Mouse (Mus musculus) hindbrain, embryonic 15.5 days (tissue): ENCODE results near the gene St3gal5. TPM values are rescaled to one million over a fixed set of nuclear protein-coding genes. Genes with fewer than 3 reads are reported as not detected.

ENCODE experiments used
- ATAC-seq: fragments of 200-750 bp; cut with Nextera tagmentation; 2 replicates; pipeline ENCODE4 v1.8.0; 2017; ENCODE audit warnings: low read depth, moderate number of reproducible peaks, moderate TSS enrichment; ENCODE audit not compliant: low FRiP score
- H3K27ac ChIP-seq: fragments of 300-500 bp; sonication (generic); replicated peaks from 2 replicates; pipeline ENCODE4 v1.5.1; 2015; ENCODE audit warnings: mild to moderate bottlenecking, inconsistent platforms
- H3K27me3 ChIP-seq: fragments of 300-500 bp; sonication (generic); 2 replicates; pipeline ENCODE4 v1.6.1; 2015; ENCODE audit warnings: control low read depth, inconsistent platforms
- H3K36me3 ChIP-seq: fragments of 300-500 bp; sonication (generic); 2 replicates; pipeline ENCODE4 v1.6.1; 2015; ENCODE audit warnings: control low read depth, inconsistent platforms
- H3K4me1 ChIP-seq: fragments of 300-500 bp; sonication (generic); replicated peaks from 2 replicates; pipeline ENCODE4 v1.6.1; 2015; ENCODE audit warnings: control low read depth, inconsistent platforms
- H3K4me2 ChIP-seq: fragments of 300-500 bp; sonication (generic); 2 replicates; pipeline ENCODE4 v1.6.1; 2015; ENCODE audit warnings: moderate library complexity, mild to moderate bottlenecking, inconsistent platforms
- H3K4me3 ChIP-seq: fragments of 300-500 bp; sonication (generic); 2 replicates; pipeline ENCODE4 v1.5.1; 2015; ENCODE audit warnings: mild to moderate bottlenecking, inconsistent platforms
- H3K9ac ChIP-seq: fragments of 300-500 bp; sonication (generic); 2 replicates; pipeline ENCODE4 v1.6.1; 2015; ENCODE audit warnings: inconsistent platforms
- H3K9me3 ChIP-seq: fragments of 300-500 bp; sonication (generic); 2 replicates; pipeline ENCODE4 v1.6.1; 2016; ENCODE audit warnings: control low read depth, inconsistent platforms
- WGBS: fragments of 180-500 bp; shearing (Covaris S2); methylation state at CpG from one replicate; pipeline ENCODE4 v1.1.7; 2015; 5-methylcytosine and 5-hydroxymethylcytosine counted together
- polyA plus RNA-seq: library from polyadenylated mRNA; unstranded; fragments of >200 nt; fragmentation: Nextera tagmentation; extraction: Ambion mirVana; gene quantifications from 2 replicates; pipeline ENCODE4 v1.2.1, GENCODE M21; 2015

St3gal5 gene
- polyA plus RNA-seq, 1 experiment from 2014 or later: 62.5 TPM

DNA sequence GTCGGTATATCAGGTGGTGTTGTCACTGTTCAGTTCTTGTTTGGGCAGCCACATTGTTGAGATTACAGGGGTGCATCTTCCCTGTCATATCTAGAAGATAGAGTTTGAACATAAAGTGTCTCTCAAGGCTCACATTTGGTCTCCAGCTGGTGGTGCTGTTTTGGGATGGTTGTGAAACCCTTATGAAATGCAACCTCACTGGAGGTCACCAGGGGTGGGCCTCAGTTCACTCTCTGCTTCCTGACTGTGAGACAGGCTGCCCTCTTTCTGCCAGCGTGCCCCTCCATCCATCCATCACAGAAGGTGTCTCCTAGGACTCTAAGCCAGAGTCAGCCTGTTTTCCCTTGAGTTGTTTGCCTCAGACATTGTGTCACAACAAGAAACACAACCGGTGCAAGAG, 80.0 kb downstream of the St3gal5 start:
- Histone ChIP-seq H3K9me3 (no peaks in the 10 kb centered on the region), H3K27ac (no peak overlapping the region), H3K9ac (no peak overlapping the region), H3K4me3 (no peak overlapping the region), H3K27me3 (no peaks in the 10 kb centered on the region), H3K4me1 (no peaks in the 10 kb centered on the region), H3K36me3 (no peaks in the 10 kb centered on the region), H3K4me2 (no peak overlapping the region)
- 85% methylated on average over 3 of the region's 3 CpGs for WGBS
- no peak for ATAC-seq

GRCm38 (mm10) chr6:72179006-72179405, 81.6 kb downstream of the St3gal5 start:
- Histone ChIP-seq H3K9me3 (no peaks in the 10 kb centered on the region), H3K4me2 (no peak overlapping the region), H3K4me1 (no peaks in the 10 kb centered on the region), H3K36me3 (no peaks in the 10 kb centered on the region), H3K27me3 (no peaks in the 10 kb centered on the region), H3K9ac (no peak overlapping the region), H3K4me3 (no peak overlapping the region), H3K27ac (no peak overlapping the region)
- 93% methylated on average over 3 of the region's 3 CpGs for WGBS
- ATAC-seq: no peak

- H3K4me3 ChIP-seq: no peak overlapping the region
- no peak overlapping the region for H3K4me2 ChIP-seq
- H3K36me3 ChIP-seq: no peaks in the 10 kb centered on the region
- no peak overlapping the region for H3K27ac ChIP-seq
- ATAC-seq: no peak
- H3K27me3 ChIP-seq: no peaks in the 10 kb centered on the region
- no peak overlapping the region for H3K9ac ChIP-seq
- H3K4me1 ChIP-seq: no peaks in the 10 kb centered on the region
- WGBS: 84% methylated on average over 12 of the region's 12 CpGs
- H3K9me3 ChIP-seq: no peaks in the 10 kb centered on the region
These were observed 82.4 kb downstream of the St3gal5 start for GRCm38 (mm10) chr6:72179562-72180502.

GRCm38 (mm10) chr6:72184576-72184975, 87.2 kb downstream of the St3gal5 start:
- Histone ChIP-seq H3K27ac (no peak overlapping the region), H3K4me3 (no peak overlapping the region), H3K4me1 (peaks cover 10% of the 10 kb centered on the region), H3K9ac (no peak overlapping the region), H3K27me3 (peaks cover 12% of the 10 kb centered on the region; the same call in 1 of the 2 replicates), H3K36me3 (no peaks in the 10 kb centered on the region), H3K9me3 (no peaks in the 10 kb centered on the region), H3K4me2 (no peak overlapping the region)
- no peak for ATAC-seq
- 80% methylated on average over 5 of the region's 5 CpGs for WGBS

DNA sequence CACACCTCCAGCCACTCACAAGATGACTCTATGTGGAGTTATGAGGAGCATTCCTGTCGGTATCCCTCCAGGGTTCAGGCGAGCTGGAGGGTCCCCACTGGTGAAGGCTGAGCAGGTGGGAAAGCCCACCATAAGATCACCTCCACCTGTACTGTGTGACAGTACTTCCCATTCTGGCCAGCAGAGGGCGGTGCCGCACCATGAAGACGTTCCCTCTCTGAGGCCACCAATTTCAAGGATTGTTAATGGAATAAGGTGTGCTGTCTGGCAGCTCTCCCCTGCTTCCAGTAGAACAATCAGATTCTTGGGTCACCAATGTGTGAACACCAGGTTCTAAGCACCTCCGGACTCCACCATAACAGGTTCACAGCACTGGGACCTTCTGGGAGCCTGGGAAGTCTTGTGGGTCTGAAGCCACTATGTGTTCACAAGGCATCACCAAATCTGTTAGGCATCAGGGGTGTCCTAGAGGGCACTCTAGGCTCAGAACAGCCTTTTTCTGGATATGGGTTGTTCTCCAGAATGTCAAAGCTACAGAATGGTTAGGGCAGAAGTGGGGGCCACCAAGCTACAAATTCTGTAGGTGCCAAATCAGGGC, 88.6 kb downstream of the St3gal5 start:
- Histone ChIP-seq H3K4me2 (no peak overlapping the region), H3K9ac (no peak overlapping the region), H3K27ac (no peak overlapping the region), H3K27me3 (peaks cover 14% of the 10 kb centered on the region; the same call in 1 of the 2 replicates), H3K4me1 (peaks cover 11% of the 10 kb centered on the region), H3K4me3 (no peak overlapping the region), H3K9me3 (no peaks in the 10 kb centered on the region), H3K36me3 (no peaks in the 10 kb centered on the region)
- peak; percentile 86 for ATAC-seq
- 5% methylated on average over 6 of the region's 6 CpGs for WGBS

GRCm38 (mm10) chr6:72186809-72187208, 89.4 kb downstream of the St3gal5 start:
- Histone ChIP-seq H3K27ac (no peak overlapping the region), H3K36me3 (no peaks in the 10 kb centered on the region), H3K4me1 (peaks cover 11% of the 10 kb centered on the region), H3K9ac (no peak overlapping the region), H3K4me3 (no peak overlapping the region), H3K27me3 (peaks cover 18% of the 10 kb centered on the region), H3K4me2 (no peak overlapping the region), H3K9me3 (no peaks in the 10 kb centered on the region)
- 77% methylated on average over 6 of the region's 6 CpGs for WGBS
- ATAC-seq: no peak

DNA sequence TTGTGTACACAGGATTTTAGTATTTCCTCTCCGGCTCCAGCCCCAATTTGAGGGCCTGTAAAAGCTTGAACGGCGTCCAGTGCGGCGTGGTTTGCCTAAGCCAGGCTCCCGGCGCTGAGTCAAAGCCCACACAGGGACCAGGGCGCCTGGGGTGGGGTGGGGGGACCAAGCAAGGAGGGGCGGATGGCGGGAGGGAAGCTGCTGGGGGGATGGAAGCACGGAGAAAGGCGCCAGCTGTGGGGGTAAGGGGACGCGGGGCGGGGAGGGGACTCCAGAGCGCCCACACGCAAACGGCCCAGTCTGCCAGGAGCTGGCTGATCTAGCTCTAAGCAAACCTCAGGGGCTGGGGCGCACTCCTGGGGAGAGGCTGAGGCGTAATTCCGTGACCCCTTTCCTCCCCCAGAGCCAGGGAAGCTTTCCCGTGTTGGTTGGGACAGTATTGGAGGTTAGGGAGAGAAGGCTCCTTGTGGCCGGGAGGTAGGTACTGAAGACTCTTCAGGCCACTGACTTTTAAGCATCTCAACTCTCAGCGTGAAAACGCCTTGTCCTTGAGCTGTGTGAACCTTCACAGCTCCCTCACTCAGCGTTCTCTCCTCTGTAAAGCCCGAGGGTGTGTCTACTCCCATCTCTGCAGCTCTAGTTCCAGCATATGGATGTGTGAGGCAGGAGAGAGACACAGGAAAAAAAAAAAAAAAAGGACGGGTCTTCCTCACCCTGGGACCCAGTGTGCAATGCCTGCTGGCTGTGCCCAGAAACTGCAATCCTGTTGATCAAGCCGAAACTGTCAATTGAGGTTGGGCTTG, 91.9 kb downstream of the St3gal5 start:
- Histone ChIP-seq H3K4me2 (peak overlapping the region; percentile 55), H3K4me3 (peak overlapping the region; percentile 18), H3K9ac (peak overlapping the region; percentile 28), H3K27ac (no peak overlapping the region; the same call in 1 of the 2 replicates), H3K4me1 (peaks cover 11% of the 10 kb centered on the region), H3K36me3 (no peaks in the 10 kb centered on the region), H3K27me3 (peaks cover 18% of the 10 kb centered on the region), H3K9me3 (no peaks in the 10 kb centered on the region)
- WGBS: 3% methylated on average over 29 of the region's 29 CpGs
- no peak for ATAC-seq

DNA sequence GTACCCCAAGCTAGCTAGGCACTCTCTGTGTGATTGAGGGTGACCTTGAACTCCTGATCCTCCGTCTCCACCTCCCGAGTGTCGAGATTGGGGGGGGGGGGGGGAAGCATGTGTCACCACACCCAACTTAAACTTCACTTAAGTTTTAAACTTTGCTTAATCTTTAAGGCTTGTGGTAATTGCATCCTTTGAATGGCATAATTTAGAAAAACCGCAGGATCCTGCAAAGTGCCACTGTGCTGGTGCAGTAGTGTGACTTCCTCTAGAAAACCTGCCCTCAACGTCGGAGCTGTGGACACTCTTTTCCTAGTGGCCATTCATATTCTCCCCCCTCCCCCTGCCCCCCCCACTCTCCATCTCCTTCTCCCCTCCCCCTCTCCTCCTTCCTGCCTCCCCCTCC, 92.7 kb downstream of the St3gal5 start:
- Histone ChIP-seq H3K4me3 (no peak overlapping the region), H3K36me3 (no peaks in the 10 kb centered on the region), H3K9ac (no peak overlapping the region), H3K9me3 (no peaks in the 10 kb centered on the region), H3K4me2 (no peak overlapping the region), H3K27me3 (peaks cover 18% of the 10 kb centered on the region), H3K27ac (no peak overlapping the region), H3K4me1 (peaks cover 11% of the 10 kb centered on the region)
- ATAC-seq: no peak
- 47% methylated on average over 6 of the region's 6 CpGs for WGBS

- 66% methylated on average over 5 of the region's 5 CpGs for WGBS
- Histone ChIP-seq H3K4me2 (no peak overlapping the region), H3K27me3 (peaks cover 18% of the 10 kb centered on the region), H3K36me3 (no peaks in the 10 kb centered on the region), H3K4me3 (no peak overlapping the region), H3K27ac (no peak overlapping the region), H3K9ac (no peak overlapping the region), H3K4me1 (peaks cover 11% of the 10 kb centered on the region), H3K9me3 (no peaks in the 10 kb centered on the region)
- ATAC-seq: no peak
These were observed 93.2 kb downstream of the St3gal5 start for GRCm38 (mm10) chr6:72190577-72190976.

DNA sequence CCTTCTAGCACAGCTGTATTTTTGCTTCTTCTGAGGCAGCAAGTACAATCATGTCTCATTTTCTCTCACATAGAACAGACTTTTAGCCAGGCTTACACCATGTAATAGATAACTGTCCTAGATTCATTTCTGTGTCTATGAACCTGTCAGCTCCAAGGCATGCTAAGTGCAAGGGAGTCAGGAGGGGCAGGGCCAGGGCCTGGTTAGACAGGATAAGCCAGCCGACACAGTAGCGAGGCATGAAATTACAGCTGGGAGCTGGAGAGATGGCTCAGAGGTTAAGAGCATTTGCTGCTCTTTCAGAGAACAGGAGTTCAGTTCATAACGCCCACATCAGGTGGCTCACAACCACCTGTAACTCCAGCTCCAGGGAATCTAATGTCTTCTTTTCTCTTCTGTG, 99.3 kb downstream of the St3gal5 start:
- ATAC-seq: no peak
- no peak overlapping the region for H3K27ac ChIP-seq
- H3K9ac ChIP-seq: no peak overlapping the region
- H3K4me2 ChIP-seq: no peak overlapping the region
- H3K27me3 ChIP-seq: peaks cover under 1% of the 10 kb centered on the region; the same call in 1 of the 2 replicates
- H3K4me3 ChIP-seq: no peak overlapping the region
- H3K4me1 ChIP-seq: peaks cover 6% of the 10 kb centered on the region
- WGBS: 94% methylated on average over 3 of the region's 3 CpGs
- no peaks in the 10 kb centered on the region for H3K36me3 ChIP-seq
- no peaks in the 10 kb centered on the region for H3K9me3 ChIP-seq

- no peaks in the 10 kb centered on the region for H3K36me3 ChIP-seq
- no peak overlapping the region for H3K4me3 ChIP-seq
- H3K4me1 ChIP-seq: peaks cover 6% of the 10 kb centered on the region
- no peaks in the 10 kb centered on the region for H3K27me3 ChIP-seq
- H3K9me3 ChIP-seq: no peaks in the 10 kb centered on the region
- no peak overlapping the region for H3K4me2 ChIP-seq
- ATAC-seq: no peak
- no peak overlapping the region for H3K27ac ChIP-seq
- no peak overlapping the region for H3K9ac ChIP-seq
These were observed 100.1 kb downstream of the St3gal5 start for GRCm38 (mm10) chr6:72197515-72197914.
